Mouse (Mus musculus) bone marrow, adult 2 months (tissue): ENCODE measurements around the gene Agpat4.

Experiments used
- CTCF ChIP-seq: fragments of 200-500 bp; IDR thresholded peaks from 2 replicates; pipeline ENCODE4 v1.5.1; 2011; ENCODE audit warnings: low read length, control low read depth; ENCODE audit not compliant: control insufficient read depth, insufficient read depth
- POLR2A ChIP-seq: fragments of 200-500 bp; IDR thresholded peaks from 2 replicates; pipeline ENCODE4 v1.6.1; 2011; ENCODE audit warnings: low read depth, mild to moderate bottlenecking, control low read depth, low read length, borderline replicate concordance; ENCODE audit not compliant: control insufficient read depth

GRCm38 (mm10) chr17:12160984-12161764 is 42.7 kb downstream of the Agpat4 start:
- TF ChIP-seq CTCF (no peak), POLR2A (no peak)
